Mouse (Mus musculus): ENCODE data around the gene Gm37240. TPM values are rescaled to one million over a fixed set of nuclear protein-coding genes. Genes with fewer than 3 reads are reported as not detected.
A peak's percentile ranks its signal among the peaks of the same experiment; 100 is the strongest.

Gm37240 gene
- total and polyA plus RNA-seq, 3 experiments: not detected

GRCm38 (mm10) chr3:85663826-85664225 lies 223.5 kb downstream of the Gm37240 start:
- TF ChIP-seq GATA1 (IDR thresholded peaks at IDR 0.05; ENCODE audit: borderline replicate concordance, low read length) (no peak), TAL1 (conservative IDR thresholded peaks at IDR 0.05; ENCODE audit: low read depth, low read length) (no peak), GATA2 (IDR thresholded peaks at IDR 0.05; ENCODE audit: borderline replicate concordance, low read depth, low read length) (no peak), POLR2AphosphoS5 (IDR thresholded peaks at IDR 0.05; ENCODE audit: insufficient replicate concordance, low read depth, low read length) (no peak), CTCF (IDR thresholded peaks at IDR 0.05; ENCODE audit: low read depth, low read length) (no peak)
- DNase-seq (ENCODE audit: low spot score) (no peak), ATAC-seq (ENCODE audit: extremely low read depth, insufficient number of reproducible peaks, low FRiP score, poor library complexity, severe bottlenecking) (no peak)
- H3K27me3 ChIP-seq (ENCODE audit: insufficient read depth, low read length): peaks cover 64% of the 10 kb centered on the region
- no peaks in the 10 kb centered on the region for H3K4me1 ChIP-seq (ENCODE audit: insufficient read depth, low read depth, low read length)
- no peaks in the 10 kb centered on the region for H3K9me3 ChIP-seq (replicated peaks)
- no peaks in the 10 kb centered on the region for H3K36me3 ChIP-seq (replicated peaks)
- H3K4me3 ChIP-seq (ENCODE audit: low read depth, low read length): no peak overlapping the region

- DNase-seq (ENCODE audit: low spot score): no peak
- Histone ChIP-seq H3K9me3 (replicated peaks) (no peaks in the 10 kb centered on the region), H3K4me1 (ENCODE audit: insufficient read depth, low read depth, low read length) (no peaks in the 10 kb centered on the region), H3K36me3 (replicated peaks) (no peaks in the 10 kb centered on the region), H3K4me3 (ENCODE audit: low read depth, low read length) (no peak overlapping the region), H3K27me3 (ENCODE audit: insufficient read depth, low read length) (peaks cover 58% of the 10 kb centered on the region)
- no peak for ATAC-seq (ENCODE audit: extremely low read depth, insufficient number of reproducible peaks, low FRiP score, poor library complexity, severe bottlenecking)
- TF ChIP-seq CTCF (IDR thresholded peaks at IDR 0.05; ENCODE audit: low read depth, low read length): no peak
- TF ChIP-seq TAL1 (conservative IDR thresholded peaks at IDR 0.05; ENCODE audit: low read depth, low read length): no peak
- no peak for TF ChIP-seq GATA2 (IDR thresholded peaks at IDR 0.05; ENCODE audit: borderline replicate concordance, low read depth, low read length)
- TF ChIP-seq GATA1 (IDR thresholded peaks at IDR 0.05; ENCODE audit: borderline replicate concordance, low read length): no peak
- TF ChIP-seq POLR2AphosphoS5 (IDR thresholded peaks at IDR 0.05; ENCODE audit: insufficient replicate concordance, low read depth, low read length): no peak
Observed at GRCm38 (mm10) chr3:85661926-85662813, 225.1 kb downstream of the Gm37240 start.

GRCm38 (mm10) chr3:85659681-85660080 lies 227.6 kb downstream of the Gm37240 start:
- H3K4me1 ChIP-seq (ENCODE audit: insufficient read depth, low read depth, low read length): peaks cover 3% of the 10 kb centered on the region
- ATAC-seq (ENCODE audit: extremely low read depth, insufficient number of reproducible peaks, low FRiP score, poor library complexity, severe bottlenecking): no peak
- TF ChIP-seq TAL1 (conservative IDR thresholded peaks at IDR 0.05; ENCODE audit: low read depth, low read length): no peak
- no peak for TF ChIP-seq GATA2 (IDR thresholded peaks at IDR 0.05; ENCODE audit: borderline replicate concordance, low read depth, low read length)
- TF ChIP-seq POLR2AphosphoS5 (IDR thresholded peaks at IDR 0.05; ENCODE audit: insufficient replicate concordance, low read depth, low read length): no peak
- no peak for TF ChIP-seq GATA1 (IDR thresholded peaks at IDR 0.05; ENCODE audit: borderline replicate concordance, low read length)
- no peak for TF ChIP-seq CTCF (IDR thresholded peaks at IDR 0.05; ENCODE audit: low read depth, low read length)
- peaks cover 42% of the 10 kb centered on the region for H3K27me3 ChIP-seq (ENCODE audit: insufficient read depth, low read length)
- no peak overlapping the region for H3K4me3 ChIP-seq (ENCODE audit: low read depth, low read length)
- peaks cover 6% of the 10 kb centered on the region for H3K36me3 ChIP-seq (replicated peaks)
- DNase-seq (ENCODE audit: low spot score): no peak
- H3K9me3 ChIP-seq (replicated peaks): no peaks in the 10 kb centered on the region

GRCm38 (mm10) chr3:85655538-85655937 lies 231.8 kb downstream of the Gm37240 start:
- DNase-seq (ENCODE audit: low spot score): no peak
- peaks cover 17% of the 10 kb centered on the region for H3K4me1 ChIP-seq (ENCODE audit: insufficient read depth, low read depth, low read length)
- H3K4me3 ChIP-seq (ENCODE audit: low read depth, low read length): no peak overlapping the region
- H3K9me3 ChIP-seq (replicated peaks): no peaks in the 10 kb centered on the region
- peaks cover 10% of the 10 kb centered on the region; the same call in 1 of the 2 replicates for H3K27me3 ChIP-seq (ENCODE audit: insufficient read depth, low read length)
- TF ChIP-seq GATA1 (IDR thresholded peaks at IDR 0.05; ENCODE audit: borderline replicate concordance, low read length): no peak
- TF ChIP-seq CTCF (IDR thresholded peaks at IDR 0.05; ENCODE audit: low read depth, low read length): no peak
- no peak for TF ChIP-seq POLR2AphosphoS5 (IDR thresholded peaks at IDR 0.05; ENCODE audit: insufficient replicate concordance, low read depth, low read length)
- no peak for TF ChIP-seq TAL1 (conservative IDR thresholded peaks at IDR 0.05; ENCODE audit: low read depth, low read length)
- no peak for TF ChIP-seq GATA2 (IDR thresholded peaks at IDR 0.05; ENCODE audit: borderline replicate concordance, low read depth, low read length)
- ATAC-seq (ENCODE audit: extremely low read depth, insufficient number of reproducible peaks, low FRiP score, poor library complexity, severe bottlenecking): no peak
- H3K36me3 ChIP-seq (replicated peaks): peaks cover 37% of the 10 kb centered on the region

GRCm38 (mm10) chr3:85652727-85653665 lies 234.3 kb downstream of the Gm37240 start:
- no peaks in the 10 kb centered on the region for H3K27me3 ChIP-seq (ENCODE audit: insufficient read depth, low read length)
- no peak overlapping the region for H3K4me3 ChIP-seq (ENCODE audit: low read depth, low read length)
- TF ChIP-seq CTCF (IDR thresholded peaks at IDR 0.05; ENCODE audit: low read depth, low read length): no peak
- no peak for TF ChIP-seq TAL1 (conservative IDR thresholded peaks at IDR 0.05; ENCODE audit: low read depth, low read length)
- no peak for TF ChIP-seq GATA2 (IDR thresholded peaks at IDR 0.05; ENCODE audit: borderline replicate concordance, low read depth, low read length)
- no peak for TF ChIP-seq GATA1 (IDR thresholded peaks at IDR 0.05; ENCODE audit: borderline replicate concordance, low read length)
- peaks cover 19% of the 10 kb centered on the region for H3K4me1 ChIP-seq (ENCODE audit: insufficient read depth, low read depth, low read length)
- DNase-seq (ENCODE audit: low spot score) (no peak), ATAC-seq (ENCODE audit: extremely low read depth, insufficient number of reproducible peaks, low FRiP score, poor library complexity, severe bottlenecking) (peak; percentile 34)
- H3K9me3 ChIP-seq (replicated peaks): no peaks in the 10 kb centered on the region
- H3K36me3 ChIP-seq (replicated peaks): peaks cover 53% of the 10 kb centered on the region

- H3K36me3 ChIP-seq (replicated peaks): peaks cover 69% of the 10 kb centered on the region
- ATAC-seq (ENCODE audit: extremely low read depth, insufficient number of reproducible peaks, low FRiP score, poor library complexity, severe bottlenecking): no peak
Observed at GRCm38 (mm10) chr3:85649176-85649575, 238.1 kb downstream of the Gm37240 start.

More at GRCm38 (mm10) chr3:85649176-85649575, 238.1 kb downstream of the Gm37240 start:
- H3K4me1 ChIP-seq (ENCODE audit: insufficient read depth, low read depth, low read length): peaks cover 18% of the 10 kb centered on the region
- H3K27me3 ChIP-seq (ENCODE audit: insufficient read depth, low read length): no peaks in the 10 kb centered on the region
- no peak overlapping the region for H3K4me3 ChIP-seq (ENCODE audit: low read depth, low read length)
- TF ChIP-seq GATA2 (IDR thresholded peaks at IDR 0.05; ENCODE audit: borderline replicate concordance, low read depth, low read length) (no peak), POLR2AphosphoS5 (IDR thresholded peaks at IDR 0.05; ENCODE audit: insufficient replicate concordance, low read depth, low read length) (no peak), TAL1 (conservative IDR thresholded peaks at IDR 0.05; ENCODE audit: low read depth, low read length) (no peak), GATA1 (IDR thresholded peaks at IDR 0.05; ENCODE audit: borderline replicate concordance, low read length) (no peak), CTCF (IDR thresholded peaks at IDR 0.05; ENCODE audit: low read depth, low read length) (no peak)
- no peaks in the 10 kb centered on the region for H3K9me3 ChIP-seq (replicated peaks)
- no peak for DNase-seq (ENCODE audit: low spot score)
